Mouse (Mus musculus) neural tube, embryonic 10.5 days (tissue): ENCODE results near the gene Otx1.

ENCODE experiments used
- DNase-seq: peaks from one replicate; pipeline ENCODE4 v3.0.0-alpha.2; 2017; ENCODE audit warnings: low spot score; ENCODE audit errors: extremely low spot score

The Otx1 gene

DNA sequence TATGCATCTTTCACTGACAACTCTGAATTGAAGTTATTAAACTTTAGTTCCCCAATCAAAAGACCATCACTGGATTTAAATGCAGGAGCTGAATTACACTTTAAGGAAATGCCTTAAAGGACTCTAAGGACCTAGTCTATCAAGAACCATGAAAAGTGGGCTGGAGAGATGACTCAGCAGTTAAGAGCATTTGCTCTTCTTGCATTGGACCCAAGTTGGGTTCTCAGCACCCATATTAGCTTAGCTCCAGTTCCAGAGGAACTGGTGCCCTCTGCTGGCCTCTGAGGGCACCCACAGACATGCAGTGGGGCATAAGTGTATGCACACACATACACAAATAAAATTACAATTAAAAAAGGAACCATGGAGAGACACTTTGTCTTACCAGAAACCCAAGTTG lies 52.6 kb downstream of the Otx1 start:
- DNase-seq: no peak
